Mouse (Mus musculus): ENCODE results near the gene Ugt1a8. TPM values are rescaled to one million over a fixed set of nuclear protein-coding genes. Genes with fewer than 3 reads are reported as not detected.

The Ugt1a8 gene
- polyA plus RNA-seq, 1 experiment from 2014 or later = not detected

DNA sequence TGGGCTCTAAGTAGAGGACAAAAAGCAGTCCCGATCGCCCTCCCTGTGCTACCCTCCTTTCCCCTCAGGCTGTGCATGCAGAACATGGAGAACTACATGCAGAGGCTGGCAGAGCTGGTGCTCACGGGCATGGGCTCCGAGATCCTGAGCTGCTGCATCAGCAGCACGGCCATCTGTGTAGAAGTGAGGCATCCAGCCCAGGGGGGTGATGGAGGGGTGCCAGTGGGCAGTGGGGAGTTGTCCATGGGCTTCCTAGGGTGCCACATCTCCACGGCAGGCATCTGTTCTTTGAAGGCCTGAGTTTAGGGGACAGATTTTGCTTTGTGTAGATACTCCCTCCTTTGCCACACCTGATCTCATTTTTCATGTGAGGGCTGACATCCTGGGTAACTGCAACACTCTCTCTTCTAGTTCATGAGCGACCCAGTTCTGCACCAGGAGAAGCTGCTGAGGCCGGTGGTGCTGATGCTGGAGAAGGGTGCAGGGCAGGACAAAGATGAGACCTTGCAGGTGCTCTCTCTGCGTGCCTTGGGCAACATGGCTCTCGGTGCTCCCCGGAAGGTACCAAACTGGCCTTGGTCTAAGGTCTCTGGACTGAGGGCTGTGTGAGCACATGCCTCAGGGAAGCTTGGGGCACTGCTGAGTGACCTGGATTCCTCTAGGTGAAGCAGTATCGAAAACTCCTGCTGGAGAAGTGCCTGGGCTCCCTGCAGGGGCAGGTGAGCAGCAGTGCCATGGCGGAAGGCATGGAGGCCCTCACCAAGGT, 168.6 kb downstream of the Ugt1a8 start:
- H3K79me2 ChIP-seq (ENCODE audit: inconsistent target) = no peaks in the 10 kb centered on the region
- H3K27ac ChIP-seq = no peak overlapping the region
- 85% methylated on average over 13 of the region's 13 CpGs for WGBS (ENCODE audit: missing documents)
- no peaks in the 10 kb centered on the region for H3K36me3 ChIP-seq (ENCODE audit: inconsistent target)
- H3K4me3 ChIP-seq (ENCODE audit: inconsistent target) = no peak overlapping the region

DNA sequence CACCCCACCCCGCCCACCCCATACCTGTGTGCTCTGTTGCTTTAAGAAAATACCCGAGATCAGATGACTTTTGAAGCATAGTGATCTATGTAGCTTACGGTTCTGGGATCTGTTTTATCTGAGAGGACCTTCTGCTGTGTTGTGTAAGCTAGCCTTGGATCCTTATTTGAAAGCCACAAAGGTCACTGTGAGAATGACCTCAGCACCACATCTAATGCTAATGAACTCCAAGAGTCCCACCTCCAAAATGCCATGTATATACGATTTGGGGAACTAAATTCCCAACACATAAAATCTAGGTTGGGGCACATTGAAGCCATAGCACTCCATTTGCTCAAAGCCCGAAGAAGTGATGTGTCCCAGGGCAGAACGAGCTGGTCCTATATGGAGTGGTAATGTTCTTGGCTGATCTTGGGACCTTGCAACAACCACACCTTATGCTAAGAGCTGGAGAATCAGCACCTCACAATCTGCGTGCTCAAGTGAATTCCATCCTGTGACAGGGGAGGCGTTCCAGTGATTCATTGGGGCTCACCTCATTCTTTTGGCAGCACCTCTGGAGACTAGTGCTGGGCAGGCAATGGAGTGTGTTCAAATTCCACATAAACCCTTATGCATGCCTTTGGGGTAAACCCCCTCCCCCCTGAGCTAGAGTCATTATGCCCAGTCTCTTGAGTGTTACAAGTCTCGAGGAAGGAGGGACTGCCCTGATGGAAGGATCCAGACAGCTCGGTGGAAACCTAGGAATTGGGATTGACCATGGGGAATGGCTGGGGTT, 169.5 kb downstream of the Ugt1a8 start:
- Histone ChIP-seq H3K4me3 (ENCODE audit: inconsistent target) (no peak overlapping the region), H3K27ac (no peak overlapping the region), H3K36me3 (ENCODE audit: inconsistent target) (no peaks in the 10 kb centered on the region), H3K79me2 (ENCODE audit: inconsistent target) (no peaks in the 10 kb centered on the region)
- WGBS (ENCODE audit: missing documents) = 83% methylated on average over 10 of the region's 10 CpGs

- WGBS (ENCODE audit: missing documents) = 85% methylated on average over 6 of the region's 6 CpGs
- H3K27ac ChIP-seq = no peak overlapping the region
- H3K36me3 ChIP-seq (ENCODE audit: inconsistent target) = peaks cover under 1% of the 10 kb centered on the region; the same call in 1 of the 2 replicates
- no peaks in the 10 kb centered on the region for H3K79me2 ChIP-seq (ENCODE audit: inconsistent target)
- no peak overlapping the region for H3K4me3 ChIP-seq (ENCODE audit: inconsistent target)
Measured at GRCm38 (mm10) chr1:88257681-88258080, 170.1 kb downstream of the Ugt1a8 start.

- WGBS (ENCODE audit: missing documents) = 72% methylated on average over 6 of the region's 6 CpGs
- no peaks in the 10 kb centered on the region for H3K79me2 ChIP-seq (ENCODE audit: inconsistent target)
- peaks cover 8% of the 10 kb centered on the region for H3K36me3 ChIP-seq (ENCODE audit: inconsistent target)
- H3K27ac ChIP-seq = no peak overlapping the region
- H3K4me3 ChIP-seq (ENCODE audit: inconsistent target) = no peak overlapping the region
Measured at GRCm38 (mm10) chr1:88258361-88258760, 170.7 kb downstream of the Ugt1a8 start.

DNA sequence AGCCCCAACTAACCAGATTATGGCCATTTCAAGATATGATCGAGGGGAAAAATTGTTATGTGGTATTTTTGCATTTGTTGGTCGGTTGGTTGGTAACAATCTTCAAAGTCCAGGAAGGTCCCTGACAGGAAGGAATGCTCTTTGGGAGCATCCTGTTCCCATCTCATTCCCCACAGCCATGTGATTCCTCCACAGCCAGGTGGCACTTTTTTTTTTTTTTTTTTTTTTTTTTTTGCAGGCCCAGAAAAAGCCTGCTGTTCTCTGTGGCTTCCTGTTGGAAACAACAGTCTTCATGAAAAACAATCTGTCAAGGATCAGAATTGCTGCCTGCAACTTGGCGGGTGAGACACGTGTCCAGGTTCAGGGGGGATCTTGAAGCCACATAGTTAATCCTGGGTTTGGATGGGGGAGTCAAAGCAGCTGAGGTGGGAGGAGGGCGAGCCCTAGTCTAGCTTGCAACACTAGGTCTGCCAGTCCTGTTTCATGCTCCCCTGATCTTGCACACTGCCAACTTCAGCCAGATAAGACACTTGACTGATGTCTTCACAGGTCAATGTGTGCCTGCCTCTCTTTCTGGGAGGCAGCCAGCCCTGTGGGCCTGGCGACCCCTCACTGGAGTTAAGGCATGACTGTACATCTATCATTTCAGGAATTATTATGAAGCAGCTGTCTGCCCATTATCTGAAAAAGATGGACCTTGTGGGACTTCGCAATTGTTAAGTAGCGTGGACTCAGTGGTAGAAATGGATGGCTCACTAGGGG, 171.4 kb downstream of the Ugt1a8 start:
- Histone ChIP-seq H3K36me3 (ENCODE audit: inconsistent target) (peaks cover 15% of the 10 kb centered on the region), H3K27ac (no peak overlapping the region), H3K4me3 (ENCODE audit: inconsistent target) (no peak overlapping the region), H3K79me2 (ENCODE audit: inconsistent target) (no peaks in the 10 kb centered on the region)
- WGBS (ENCODE audit: missing documents) = 51% methylated on average over 8 of the region's 8 CpGs

- Histone ChIP-seq H3K79me2 (ENCODE audit: inconsistent target) (no peaks in the 10 kb centered on the region), H3K27ac (no peak overlapping the region), H3K4me3 (ENCODE audit: inconsistent target) (no peak overlapping the region), H3K36me3 (ENCODE audit: inconsistent target) (peaks cover 20% of the 10 kb centered on the region)
- WGBS (ENCODE audit: missing documents) = 85% methylated on average over 4 of the region's 4 CpGs
Measured at GRCm38 (mm10) chr1:88259643-88260024, 172.0 kb downstream of the Ugt1a8 start.

- no peak overlapping the region for H3K27ac ChIP-seq
- H3K79me2 ChIP-seq (ENCODE audit: inconsistent target) = no peaks in the 10 kb centered on the region
- peaks cover 25% of the 10 kb centered on the region for H3K36me3 ChIP-seq (ENCODE audit: inconsistent target)
- 82% methylated on average over 6 of the region's 6 CpGs for WGBS (ENCODE audit: missing documents)
- no peak overlapping the region for H3K4me3 ChIP-seq (ENCODE audit: inconsistent target)
Measured at GRCm38 (mm10) chr1:88260114-88260513, 172.5 kb downstream of the Ugt1a8 start.

DNA sequence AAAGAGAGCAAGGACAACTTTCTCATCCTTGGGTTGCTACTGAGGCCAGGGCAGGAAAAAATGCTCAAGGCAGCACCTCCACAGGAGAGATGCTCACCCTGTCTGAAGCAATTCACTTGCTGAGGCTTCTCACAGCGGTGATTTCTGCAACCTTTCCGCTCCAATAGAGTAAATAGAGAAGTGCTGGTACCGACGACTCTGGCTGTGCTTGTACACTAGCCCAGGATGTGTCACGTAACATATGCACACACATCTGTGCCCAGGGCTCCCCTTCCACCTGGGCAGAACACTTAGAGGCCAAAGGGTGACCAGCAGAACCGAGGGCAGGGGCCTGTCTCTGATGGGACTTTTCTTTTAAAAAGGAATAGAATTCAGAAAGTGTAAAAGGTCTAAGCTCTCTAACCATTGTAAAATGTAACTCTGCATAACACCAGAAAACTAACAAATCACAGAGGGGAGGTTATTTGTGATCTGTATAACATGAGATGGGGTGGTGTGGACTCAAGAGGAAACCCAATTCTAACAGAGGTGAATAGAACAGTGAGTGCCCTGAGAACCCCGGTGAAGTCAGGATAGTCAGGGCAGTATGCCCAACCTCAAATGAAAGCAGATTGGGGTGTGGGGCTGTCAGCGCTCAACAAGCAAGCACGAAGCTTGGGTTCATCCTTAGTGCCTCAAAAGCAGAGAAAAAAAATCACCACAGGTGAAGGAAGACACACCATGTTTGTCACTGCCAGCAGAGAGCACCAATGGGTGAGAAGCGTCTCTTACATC, 173.2 kb downstream of the Ugt1a8 start:
- H3K27ac ChIP-seq = no peak overlapping the region
- H3K4me3 ChIP-seq (ENCODE audit: inconsistent target) = no peak overlapping the region
- no peaks in the 10 kb centered on the region for H3K79me2 ChIP-seq (ENCODE audit: inconsistent target)
- H3K36me3 ChIP-seq (ENCODE audit: inconsistent target) = peaks cover 32% of the 10 kb centered on the region
- 63% methylated on average over 10 of the region's 10 CpGs for WGBS (ENCODE audit: missing documents)

GRCm38 (mm10) chr1:88261706-88262105, 174.1 kb downstream of the Ugt1a8 start:
- WGBS (ENCODE audit: missing documents) = 88% methylated on average over 7 of the region's 7 CpGs
- Histone ChIP-seq H3K36me3 (ENCODE audit: inconsistent target) (peaks cover 41% of the 10 kb centered on the region), H3K79me2 (ENCODE audit: inconsistent target) (no peaks in the 10 kb centered on the region), H3K27ac (no peak overlapping the region), H3K4me3 (ENCODE audit: inconsistent target) (no peak overlapping the region)

GRCm38 (mm10) chr1:88262255-88262654, 174.6 kb downstream of the Ugt1a8 start:
- WGBS (ENCODE audit: missing documents) = 48% methylated on average over 4 of the region's 4 CpGs
- Histone ChIP-seq H3K4me3 (ENCODE audit: inconsistent target) (no peak overlapping the region), H3K36me3 (ENCODE audit: inconsistent target) (peaks cover 47% of the 10 kb centered on the region), H3K27ac (no peak overlapping the region), H3K79me2 (ENCODE audit: inconsistent target) (no peaks in the 10 kb centered on the region)

GRCm38 (mm10) chr1:88262961-88263360, 175.3 kb downstream of the Ugt1a8 start:
- no peak overlapping the region for H3K4me3 ChIP-seq (ENCODE audit: inconsistent target)
- 73% methylated on average over 6 of the region's 6 CpGs for WGBS (ENCODE audit: missing documents)
- H3K79me2 ChIP-seq (ENCODE audit: inconsistent target) = no peaks in the 10 kb centered on the region
- no peak overlapping the region for H3K27ac ChIP-seq
- peaks cover 54% of the 10 kb centered on the region for H3K36me3 ChIP-seq (ENCODE audit: inconsistent target)

DNA sequence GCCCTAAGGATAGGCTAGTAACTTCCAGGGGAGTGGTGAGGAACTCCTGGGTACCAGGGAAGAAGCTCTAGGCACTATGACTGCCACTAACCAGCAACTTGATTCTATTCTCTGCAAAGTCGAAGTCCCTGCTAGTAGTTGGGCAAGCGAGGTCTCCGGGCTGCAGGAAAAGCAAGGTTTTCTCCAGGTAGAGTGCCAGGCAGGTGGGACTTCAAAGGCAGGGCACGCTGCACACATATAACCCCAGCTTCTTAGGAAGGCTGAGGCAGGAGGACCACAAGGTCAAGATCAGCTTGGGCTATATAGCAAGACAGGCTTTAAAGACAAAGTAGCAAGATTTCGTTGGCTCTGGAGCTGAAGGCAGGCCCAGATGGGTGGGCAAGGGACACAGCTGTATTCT, 176.2 kb downstream of the Ugt1a8 start:
- WGBS (ENCODE audit: missing documents) = 92% methylated on average over 5 of the region's 5 CpGs
- Histone ChIP-seq H3K79me2 (ENCODE audit: inconsistent target) (no peaks in the 10 kb centered on the region), H3K4me3 (ENCODE audit: inconsistent target) (no peak overlapping the region), H3K36me3 (ENCODE audit: inconsistent target) (peaks cover 62% of the 10 kb centered on the region), H3K27ac (no peak overlapping the region)

DNA sequence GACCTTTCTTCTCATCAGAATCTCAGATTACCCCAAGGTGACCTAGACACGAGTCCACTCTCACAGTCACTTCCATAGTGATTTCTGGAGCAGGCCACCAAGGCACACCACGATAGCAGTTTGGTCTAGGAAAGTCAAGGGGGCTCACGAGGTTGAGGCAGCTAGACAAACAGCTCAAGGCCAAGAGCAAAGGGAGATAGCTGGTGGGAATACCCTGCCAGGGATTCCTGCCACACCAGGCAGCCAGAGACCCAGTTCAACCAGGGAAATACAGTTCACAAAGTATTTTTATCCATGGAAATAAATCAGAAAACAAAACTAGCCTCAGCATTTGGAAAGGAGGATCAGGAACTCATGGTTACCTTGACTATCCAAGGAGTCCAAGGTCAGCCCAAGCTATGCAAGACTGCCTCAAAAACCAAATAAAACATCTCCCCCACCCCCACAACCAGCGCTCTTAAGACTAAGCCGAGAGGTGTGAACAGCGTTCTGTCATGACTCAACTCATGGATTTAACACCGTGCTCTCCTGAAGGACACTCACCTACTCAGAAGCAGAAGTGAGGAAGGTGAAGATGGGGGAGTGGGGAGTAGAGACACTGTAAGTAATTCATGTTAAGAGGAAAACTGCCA, 176.7 kb downstream of the Ugt1a8 start:
- Histone ChIP-seq H3K27ac (no peak overlapping the region), H3K79me2 (ENCODE audit: inconsistent target) (no peaks in the 10 kb centered on the region), H3K4me3 (ENCODE audit: inconsistent target) (no peak overlapping the region), H3K36me3 (ENCODE audit: inconsistent target) (peaks cover 68% of the 10 kb centered on the region)
- 93% methylated on average over 7 of the region's 7 CpGs for WGBS (ENCODE audit: missing documents)

- no peak overlapping the region for H3K27ac ChIP-seq
Measured at GRCm38 (mm10) chr1:88264869-88265240, 177.2 kb downstream of the Ugt1a8 start.

More at GRCm38 (mm10) chr1:88264869-88265240, 177.2 kb downstream of the Ugt1a8 start:
- H3K36me3 ChIP-seq (ENCODE audit: inconsistent target) = peaks cover 73% of the 10 kb centered on the region
- H3K4me3 ChIP-seq (ENCODE audit: inconsistent target) = no peak overlapping the region
- no peaks in the 10 kb centered on the region for H3K79me2 ChIP-seq (ENCODE audit: inconsistent target)
- 75% methylated on average over 4 of the region's 4 CpGs for WGBS (ENCODE audit: missing documents)

All from macrophage (primary cell).